In the genomic region with DNA sequence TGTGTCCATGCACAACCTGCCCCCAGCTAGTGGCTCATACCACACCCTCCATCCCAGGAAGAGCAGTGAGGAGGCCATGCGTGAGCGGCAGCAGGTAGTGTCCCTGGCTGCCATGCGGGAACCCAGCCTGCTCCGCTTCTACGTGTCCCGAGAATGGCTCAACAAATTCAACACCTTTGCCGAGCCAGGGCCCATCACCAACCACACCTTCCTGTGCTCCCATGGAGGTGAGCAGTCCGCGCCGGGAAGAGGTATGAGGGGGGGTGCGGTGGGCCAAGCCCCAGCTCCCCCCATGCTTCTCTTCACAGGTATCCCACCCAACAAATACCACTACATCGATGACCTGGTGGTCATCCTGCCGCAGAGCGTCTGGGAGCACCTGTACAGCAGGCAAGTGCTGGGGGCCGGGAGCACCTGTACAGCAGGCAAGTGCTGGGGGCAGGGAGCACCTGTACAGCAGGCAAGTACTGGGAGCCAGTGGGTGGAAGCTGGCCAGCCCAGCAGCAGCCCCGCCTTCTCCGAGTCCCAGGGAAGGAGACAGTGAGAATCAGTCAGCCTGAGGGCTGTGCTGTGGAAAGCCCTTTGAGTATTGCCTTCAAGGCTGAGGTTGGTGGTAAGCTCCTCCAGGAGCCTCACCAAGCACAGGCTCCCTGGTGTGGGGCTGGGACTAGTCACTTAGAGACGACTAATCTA, we compare ENCODE assay signal across 14 mouse cellular contexts.
"Had no signal": no experiment of that assay in that cellular context is flagged by ENCODE, and none has a peak within 500 bp of the region (broad histone marks: within the 10 kb centered on the region; RNA-seq: fewer than 3 reads in every experiment).

No protein-coding gene starts in this region.

- H3K27me3 ChIP-seq: limb, embryonic 12.5 days; midbrain, embryonic 15.5 days; neural tube, embryonic 13.5 days; stomach, embryonic 15.5 days had no signal

- H3K9me3 ChIP-seq: limb, embryonic 12.5 days; midbrain, embryonic 15.5 days; neural tube, embryonic 13.5 days; stomach, embryonic 15.5 days had no signal

- H3K9ac ChIP-seq: limb, embryonic 12.5 days; liver, embryonic 14.5 days; midbrain, embryonic 15.5 days; neural tube, embryonic 13.5 days; stomach, embryonic 15.5 days had no signal

- ATAC-seq: lung, postnatal 0 days; midbrain, embryonic 15.5 days had no signal

- DNase-seq: kidney, postnatal 10 days; kidney, postnatal 4 days; liver; lung, adult 2 months; lung, postnatal 36 days; right cerebral cortex, postnatal 14 days; thymus, postnatal 36 days had no signal

- H3K4me2 ChIP-seq: limb, embryonic 12.5 days; midbrain, embryonic 15.5 days; neural tube, embryonic 13.5 days; stomach, embryonic 15.5 days had no signal

- H3K4me3 ChIP-seq: layer of hippocampus, adult 2 months; limb, embryonic 12.5 days; midbrain, embryonic 15.5 days; neural tube, embryonic 13.5 days; stomach, embryonic 15.5 days had no signal

- H3K27ac ChIP-seq: layer of hippocampus, adult 2 months; limb, embryonic 12.5 days; liver, embryonic 14.5 days; midbrain, embryonic 15.5 days; neural tube, embryonic 13.5 days; stomach, embryonic 15.5 days had no signal

- H3K36me3 ChIP-seq: stomach, embryonic 15.5 days had no signal

- H3K4me1 ChIP-seq: limb, embryonic 12.5 days; midbrain, embryonic 15.5 days; neural tube, embryonic 13.5 days; stomach, embryonic 15.5 days had no signal
